Mouse (Mus musculus) activated CD4-positive, CD25-positive, alpha-beta regulatory T cell, adult 4 months (primary cell): ENCODE measurements around the gene Slc22a22. TPM values are rescaled to one million over a fixed set of nuclear protein-coding genes. Genes with fewer than 3 reads are reported as not detected.
A peak's percentile ranks its signal among the peaks of the same experiment; 100 is the strongest.

ENCODE experiments used
- ATAC-seq: one replicate; pipeline ENCODE4 v1.8.0; 2017
- polyA plus RNA-seq, 2 experiments: library from polyadenylated mRNA; unstranded; fragments of 100-300 nt; shearing (Covaris generic); gene quantifications; one replicate each; pipeline ENCODE4 v1.2.1; 2017

Slc22a22 gene
- polyA plus RNA-seq = not detected

DNA sequence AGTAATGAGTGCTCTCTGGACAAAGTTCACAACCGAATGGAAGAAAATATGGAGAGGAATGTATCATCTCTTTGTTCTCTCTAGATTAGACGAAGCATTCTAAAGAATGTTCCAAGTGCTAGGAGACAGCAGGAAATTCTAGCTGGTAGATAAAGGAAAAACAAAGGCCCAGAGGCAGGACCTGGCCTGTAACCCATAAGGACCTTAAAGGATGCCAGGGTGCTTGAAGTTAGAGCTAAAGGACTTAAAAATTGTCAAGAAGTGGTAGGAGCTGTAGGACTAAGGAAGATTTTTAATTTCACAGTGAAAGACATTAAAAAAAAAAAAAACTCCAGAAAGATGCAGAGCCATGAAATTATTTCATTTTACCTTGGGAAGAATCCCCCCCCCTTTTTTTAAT is at the start of gene Slc22a22:
Gene Slc22a22 (minus strand): TSS at position 101 of the 400 bp plus-strand sequence.
- no peak for ATAC-seq

DNA sequence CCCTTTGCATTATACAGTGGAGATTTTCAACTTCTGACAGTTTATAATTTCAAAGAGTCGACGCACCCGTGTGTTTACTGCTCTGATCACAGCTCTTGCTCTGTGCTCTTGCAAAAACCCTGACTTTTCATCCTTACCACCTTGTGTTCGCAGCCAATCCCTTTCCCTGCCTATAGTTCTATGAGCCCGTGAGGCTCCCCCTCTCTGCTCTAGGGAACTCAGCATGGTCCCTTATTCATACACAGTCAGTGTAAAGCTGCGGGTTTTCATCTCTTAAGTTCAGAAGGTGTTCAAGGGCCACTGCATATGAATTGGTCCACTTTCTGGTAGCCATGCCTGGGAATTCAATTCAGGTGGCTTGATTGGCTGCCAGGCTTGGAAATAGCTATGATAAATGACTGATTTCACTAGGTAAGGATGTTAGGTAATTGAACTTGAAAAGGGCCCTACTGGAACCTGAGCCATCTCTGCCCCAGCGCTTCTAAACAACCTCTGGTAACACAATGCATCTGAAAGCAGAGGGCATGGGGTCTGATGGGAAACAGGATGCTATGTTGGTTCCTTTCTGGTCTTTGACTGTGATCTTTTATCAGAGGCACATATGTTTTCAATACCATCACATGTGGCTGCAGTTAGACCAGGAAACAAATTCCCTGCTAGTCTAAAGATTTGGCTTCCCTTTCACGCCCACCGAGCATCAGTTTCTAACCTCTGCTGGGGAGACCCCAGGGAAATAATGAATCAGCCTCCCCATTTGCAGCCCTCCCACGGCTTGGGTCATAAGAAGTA is 46.3 kb upstream of the Slc22a22 start:
- ATAC-seq = no peak

DNA sequence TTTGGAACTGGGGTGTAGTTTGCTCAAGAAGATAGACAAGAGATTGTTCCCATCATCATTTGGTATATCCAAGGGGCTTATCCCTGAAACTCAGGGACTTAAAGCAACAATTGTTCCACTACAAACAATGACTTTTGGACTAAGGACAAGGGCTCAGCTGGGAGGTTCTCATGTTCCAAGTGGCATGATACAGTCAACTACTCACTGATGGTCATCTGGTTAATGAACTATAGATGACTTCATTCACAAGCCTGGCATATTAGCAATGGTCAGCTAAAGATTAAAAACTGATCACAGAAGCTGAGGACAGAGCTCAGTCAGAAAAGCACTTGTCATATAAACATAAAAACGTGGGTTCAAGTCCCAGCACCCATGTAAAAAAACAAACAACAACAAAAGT is 44.7 kb upstream of the Slc22a22 start:
- ATAC-seq = no peak

DNA sequence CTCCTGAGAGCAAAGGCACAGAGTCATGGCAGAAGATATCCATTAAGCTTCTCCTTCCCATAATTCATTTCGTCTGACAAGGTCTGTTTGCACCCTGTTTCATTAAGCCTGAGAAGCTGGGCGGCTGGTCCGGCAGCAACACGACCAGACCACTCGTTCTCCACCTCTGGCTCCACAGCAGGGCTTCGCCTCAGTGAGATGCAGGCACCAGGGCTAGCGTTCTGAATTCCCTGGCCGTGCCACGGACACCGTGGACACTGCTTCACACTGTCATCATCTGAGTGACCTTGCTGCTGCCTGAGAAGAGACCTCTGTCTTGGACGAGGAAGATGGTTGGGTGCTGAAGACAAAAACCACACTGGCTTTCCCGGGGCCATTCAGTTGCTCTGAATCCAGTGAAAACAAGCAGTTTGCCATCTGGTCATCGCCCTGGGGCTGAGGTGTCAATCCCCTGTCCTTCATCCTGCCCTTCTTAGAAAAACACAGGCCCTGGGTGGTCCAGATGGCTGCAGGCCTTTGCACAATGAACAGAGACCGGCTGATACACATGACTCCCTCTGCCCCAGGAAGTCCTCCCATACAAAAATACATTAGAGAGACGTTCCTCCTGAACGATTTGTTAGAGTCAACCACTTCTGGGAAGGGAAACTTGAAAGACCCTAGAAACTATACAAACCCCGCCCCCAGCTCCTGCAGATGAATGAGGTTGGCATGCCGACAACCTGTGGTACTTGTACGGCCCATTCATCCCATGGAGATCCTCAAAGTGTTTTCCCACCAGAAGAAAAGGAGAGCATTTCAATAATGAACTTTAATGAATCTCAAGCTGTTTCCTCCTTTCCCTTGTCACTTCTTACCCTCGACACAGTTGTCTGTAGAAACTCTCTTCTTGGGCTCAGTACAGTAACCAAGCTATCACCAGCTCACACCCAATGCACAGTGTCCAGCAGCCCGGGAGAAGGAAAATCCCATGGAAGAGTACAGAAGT is 32.1 kb upstream of the Slc22a22 start:
- no peak for ATAC-seq

DNA sequence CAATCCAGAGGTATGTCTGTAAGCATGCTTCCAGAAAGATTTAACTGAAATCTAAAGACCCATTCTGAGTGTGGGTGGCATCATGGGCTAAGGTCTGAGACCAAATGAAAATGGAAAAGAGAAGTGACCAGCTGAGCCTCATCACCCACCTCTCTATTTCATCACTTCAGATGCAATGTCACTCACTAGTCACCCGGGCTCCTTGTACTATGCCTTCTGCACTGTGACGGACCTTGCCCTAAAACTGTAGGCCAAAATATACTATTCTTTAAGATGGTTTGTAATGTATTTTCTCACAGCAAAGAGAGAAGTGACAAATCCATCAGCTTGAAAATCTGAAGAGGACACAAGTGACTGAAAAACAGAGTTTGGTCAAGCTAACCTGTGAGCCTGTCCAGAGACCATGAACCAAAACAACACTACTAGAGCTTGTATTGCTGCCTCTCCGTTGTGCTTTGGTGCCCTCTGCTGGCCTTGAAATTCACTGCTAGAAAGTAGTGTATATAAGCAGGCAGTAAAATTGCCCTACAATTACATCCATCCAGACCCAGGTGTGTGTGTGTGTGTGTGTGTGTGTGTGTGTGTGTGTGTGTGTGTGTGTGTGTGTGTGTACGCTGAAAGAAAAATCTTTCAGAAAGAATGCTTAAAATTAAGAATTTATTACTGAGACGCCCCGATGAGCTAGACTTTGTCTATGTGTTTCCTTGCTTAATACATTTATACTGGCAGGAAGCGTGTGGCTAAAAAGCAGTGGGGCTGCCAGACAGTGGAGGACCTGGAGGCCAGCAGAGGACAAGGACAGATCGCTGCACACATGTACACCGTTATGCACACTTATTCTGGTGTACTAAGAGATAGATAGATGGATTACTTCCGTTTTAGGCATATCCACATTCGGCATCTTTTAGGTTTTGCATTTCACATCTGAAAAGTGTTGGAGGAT is 31.1 kb upstream of the Slc22a22 start:
- ATAC-seq = peak; percentile 40

DNA sequence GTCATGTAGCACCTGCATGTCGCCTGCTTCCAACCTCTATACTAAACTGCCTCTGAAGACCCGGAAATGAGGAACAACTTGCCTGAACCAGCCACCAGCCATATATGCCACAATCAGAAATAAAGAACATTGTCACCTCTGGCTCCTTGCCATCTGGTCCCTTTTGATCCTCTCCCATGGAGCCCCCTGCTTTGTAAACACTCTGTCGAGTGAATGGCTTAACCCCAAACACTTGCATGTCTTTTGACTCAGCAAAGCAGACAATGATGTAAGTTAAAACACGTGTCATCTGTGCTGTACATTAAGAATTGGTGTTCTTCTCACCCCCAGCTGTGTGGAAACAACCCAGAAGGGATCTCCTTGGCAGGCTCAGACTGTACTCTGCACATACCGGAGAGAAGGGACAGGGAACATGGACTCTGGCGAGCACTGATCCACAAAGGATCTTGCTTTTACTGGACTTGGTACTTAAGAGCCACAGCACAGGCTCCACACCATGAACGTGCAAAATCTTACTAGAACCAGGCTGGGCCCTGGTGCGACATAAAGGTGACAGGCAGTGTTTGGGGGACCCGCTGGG is 26.8 kb upstream of the Slc22a22 start:
- ATAC-seq = no peak

DNA sequence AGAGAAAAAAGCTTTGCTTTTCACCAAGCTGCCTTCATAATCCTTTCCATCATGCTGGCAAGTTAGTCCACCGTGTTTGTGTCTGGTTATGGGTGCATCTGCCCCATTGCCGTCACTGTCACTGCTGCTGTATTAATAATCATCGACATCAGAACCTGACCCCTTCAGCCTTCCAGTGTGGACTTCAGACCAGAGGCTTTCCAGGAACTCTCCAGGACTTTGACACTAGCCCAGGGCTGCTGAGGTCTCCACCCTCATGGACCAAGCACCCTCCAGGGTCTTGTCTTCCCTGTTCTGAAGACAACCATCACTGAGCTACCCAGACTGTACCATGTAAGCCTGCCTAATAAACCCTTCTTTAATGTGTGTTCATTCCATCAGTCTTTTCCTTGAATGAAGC is 26.2 kb upstream of the Slc22a22 start:
- no peak for ATAC-seq

DNA sequence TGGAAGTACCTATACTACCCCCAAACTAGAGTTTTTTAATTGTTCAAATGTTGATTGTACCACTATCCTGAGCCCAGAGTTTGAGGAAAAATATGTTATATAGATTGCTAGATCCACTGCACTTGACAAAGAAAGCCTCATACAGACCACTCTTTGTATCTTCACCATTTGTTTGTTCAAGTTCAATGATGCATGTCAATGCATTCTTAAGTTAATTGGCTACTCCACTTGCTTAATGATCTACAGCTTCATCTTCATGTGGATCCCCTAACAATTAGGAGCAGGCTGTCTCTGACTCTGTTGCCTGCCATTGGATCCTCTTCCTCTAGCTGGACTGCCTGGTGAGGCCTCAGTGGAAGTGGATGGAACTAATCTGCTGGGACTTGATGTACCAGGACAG is 24.1 kb upstream of the Slc22a22 start:
- no peak for ATAC-seq

DNA sequence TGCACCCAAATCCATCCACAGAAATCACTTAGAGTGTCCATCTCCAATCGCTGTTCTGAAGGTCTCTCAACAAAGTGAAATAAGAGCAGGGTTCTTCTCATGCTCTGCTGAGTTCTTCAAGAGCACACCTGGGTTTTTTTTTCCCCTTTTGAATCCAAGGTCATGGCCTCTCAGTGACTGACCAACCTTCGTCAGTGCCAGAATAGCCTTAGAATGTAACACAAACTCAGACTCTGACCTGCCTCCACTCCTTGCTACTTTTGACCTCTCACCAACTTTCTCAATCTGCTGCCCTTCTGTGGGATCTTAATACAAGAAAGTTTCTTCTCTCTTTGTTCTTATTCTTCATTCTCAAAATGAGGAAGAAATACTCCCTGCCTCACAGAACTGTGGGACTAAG is 18.7 kb upstream of the Slc22a22 start:
- no peak for ATAC-seq

DNA sequence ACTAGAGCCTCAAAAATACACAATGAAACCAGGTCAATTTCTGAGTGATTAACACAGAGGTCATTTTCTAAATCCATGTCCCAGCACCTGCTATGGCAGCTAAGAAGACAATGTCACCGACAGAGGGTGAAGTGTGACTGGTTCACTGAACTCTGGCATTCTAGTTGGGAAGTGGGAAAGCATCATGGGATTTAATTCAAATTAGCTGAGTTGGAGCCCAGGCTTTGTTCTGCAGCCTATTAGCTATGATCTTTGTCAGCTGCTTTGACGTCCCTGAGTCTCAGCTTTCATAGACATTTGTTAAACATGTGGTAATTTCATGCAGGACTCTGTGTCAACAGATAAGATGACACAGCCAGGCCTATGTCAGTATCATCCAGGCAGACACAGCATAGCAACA is 5.1 kb upstream of the Slc22a22 start:
- no peak for ATAC-seq

DNA sequence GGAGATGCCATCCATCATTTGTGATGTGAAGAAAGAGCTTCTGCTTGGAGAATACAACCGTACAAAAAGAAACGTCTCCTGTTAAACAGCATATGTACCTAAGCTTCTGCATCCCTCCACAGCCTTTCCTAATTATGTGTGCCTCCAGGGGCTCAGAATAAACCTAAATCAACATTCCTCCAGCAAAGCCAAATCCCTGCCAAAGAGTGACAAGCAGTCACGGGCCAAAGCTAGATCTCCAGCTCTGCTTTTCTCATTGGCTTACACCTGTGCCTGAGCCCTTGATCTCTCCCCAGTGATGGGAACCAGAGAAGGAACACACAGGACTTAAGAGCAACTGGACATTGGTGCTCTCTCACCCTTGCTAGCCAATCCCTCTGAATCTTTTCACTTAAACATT is 5.8 kb downstream of the Slc22a22 start:
- ATAC-seq = no peak

DNA sequence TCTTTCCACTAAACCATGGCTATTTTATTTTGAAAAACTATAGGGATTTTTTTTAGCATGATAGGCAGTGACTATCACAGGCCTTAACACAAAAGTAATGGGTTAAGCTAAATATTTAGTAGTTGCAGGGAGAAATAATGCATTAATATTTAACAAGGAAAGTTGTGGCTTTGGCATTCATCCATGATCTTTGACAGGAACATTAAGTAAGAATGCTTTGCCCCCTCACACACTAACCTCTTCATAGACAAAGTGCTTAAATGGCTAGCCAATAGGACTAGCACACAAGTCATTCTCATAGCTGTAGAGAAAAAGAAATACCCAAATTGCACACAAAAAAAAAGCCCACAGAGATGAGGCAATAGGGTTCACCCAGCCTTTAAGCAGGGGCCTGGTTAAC is 11.4 kb downstream of the Slc22a22 start:
- no peak for ATAC-seq

DNA sequence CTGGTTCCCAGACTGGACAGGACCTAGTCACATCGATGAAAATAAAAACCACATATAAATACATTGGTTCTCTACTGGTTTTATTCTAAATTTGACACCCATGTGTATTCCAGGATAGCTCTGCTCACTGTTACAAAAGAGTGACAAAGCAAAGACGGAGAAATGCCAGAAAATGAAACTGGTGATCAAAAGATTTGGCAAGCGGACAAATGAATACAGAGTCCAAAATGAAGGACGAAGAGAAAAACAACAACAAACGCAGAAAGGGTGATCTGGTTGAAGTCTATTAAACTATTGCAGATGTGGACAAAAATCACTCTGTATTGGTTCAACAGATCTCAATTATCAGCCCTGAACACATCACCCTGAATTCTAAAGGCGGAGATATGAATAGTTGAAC is 12.4 kb downstream of the Slc22a22 start:
- ATAC-seq = no peak

DNA sequence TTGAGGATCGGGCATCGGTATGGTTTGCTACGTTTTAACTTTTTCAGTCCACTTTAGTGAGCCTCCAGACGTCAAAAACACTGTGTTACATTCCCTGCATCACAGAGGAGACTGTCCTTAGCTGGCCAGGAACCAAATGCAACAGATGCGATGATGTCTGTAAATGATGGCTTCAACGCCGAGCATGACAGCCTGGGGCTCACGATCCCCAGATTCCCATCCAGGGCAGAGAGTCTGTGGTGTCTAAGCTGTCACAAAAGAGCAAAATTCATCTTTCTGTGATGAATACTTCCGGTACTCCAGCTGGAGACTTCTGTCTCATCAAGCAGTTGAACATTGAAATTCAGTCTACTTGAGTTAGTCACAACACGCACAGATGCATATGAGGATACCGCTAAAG is 13.4 kb downstream of the Slc22a22 start:
- no peak for ATAC-seq

DNA sequence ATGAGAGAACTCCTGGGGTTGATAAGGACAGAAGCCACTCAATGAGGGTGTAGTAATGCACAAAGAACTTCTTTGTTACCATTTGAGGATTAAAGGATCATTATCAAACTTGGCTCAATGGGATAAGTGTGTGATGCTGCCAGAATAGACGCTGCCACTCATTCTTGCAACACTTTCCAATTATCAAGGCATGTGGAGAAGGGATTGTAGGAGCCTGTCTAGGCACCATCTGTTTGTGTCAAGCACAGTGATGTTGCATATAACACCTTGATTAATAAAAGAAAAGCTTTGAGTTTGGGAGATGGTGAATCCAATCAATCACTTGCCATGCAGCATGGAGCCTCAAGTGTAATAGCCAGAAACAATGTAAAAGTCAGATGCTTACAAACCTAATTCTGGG is 16.1 kb downstream of the Slc22a22 start:
- ATAC-seq = no peak

DNA sequence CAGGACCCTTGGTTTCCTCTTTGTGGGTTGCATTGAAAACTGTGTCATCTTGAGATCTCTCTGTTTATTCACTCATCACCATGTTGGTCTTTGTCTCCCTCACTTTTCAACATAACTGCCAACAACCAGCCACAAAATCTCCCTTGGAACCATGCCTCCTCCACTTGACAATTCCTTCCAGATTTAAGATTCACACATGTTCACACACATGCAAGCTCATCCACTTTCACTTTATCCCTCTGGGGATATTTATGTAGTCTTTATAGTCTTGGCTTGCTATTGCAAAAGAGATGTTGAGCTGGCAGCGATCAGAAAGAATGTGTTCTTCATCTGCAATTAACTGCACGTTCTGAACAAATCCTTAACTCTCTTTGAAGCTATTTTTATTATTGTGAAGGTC is 20.1 kb downstream of the Slc22a22 start:
- ATAC-seq = no peak

DNA sequence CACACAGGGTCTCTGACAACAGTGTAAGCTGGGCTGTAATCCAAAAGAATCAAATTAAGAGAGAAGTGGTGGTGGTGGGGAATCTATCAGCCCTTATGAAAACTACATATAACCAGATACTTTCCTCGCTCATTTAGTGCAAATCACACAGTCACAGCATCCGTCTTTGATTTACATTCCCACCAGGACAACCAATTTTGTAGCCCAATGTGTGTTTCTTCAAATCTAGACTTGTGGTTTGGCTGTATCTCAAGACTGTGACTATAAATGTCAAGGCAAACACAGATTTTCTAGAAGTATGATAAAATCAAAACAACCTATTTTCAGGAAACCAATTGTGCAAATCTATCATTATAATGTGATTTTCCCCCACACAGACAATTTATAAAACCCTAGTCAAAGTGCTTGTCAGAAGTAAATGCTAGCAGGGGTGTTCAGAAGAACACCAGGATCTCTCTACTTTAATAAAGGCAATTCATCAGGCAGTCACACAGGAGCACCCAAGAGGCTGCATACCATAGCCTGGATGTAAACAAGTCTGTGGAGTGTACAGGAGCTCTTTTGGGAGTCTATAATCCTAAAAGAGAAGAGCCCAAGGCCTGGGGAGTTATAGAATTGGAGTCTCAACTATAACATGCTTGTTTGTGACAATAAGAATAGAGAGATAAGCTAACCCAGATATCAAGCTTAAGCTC is 42.6 kb downstream of the Slc22a22 start:
- no peak for ATAC-seq

DNA sequence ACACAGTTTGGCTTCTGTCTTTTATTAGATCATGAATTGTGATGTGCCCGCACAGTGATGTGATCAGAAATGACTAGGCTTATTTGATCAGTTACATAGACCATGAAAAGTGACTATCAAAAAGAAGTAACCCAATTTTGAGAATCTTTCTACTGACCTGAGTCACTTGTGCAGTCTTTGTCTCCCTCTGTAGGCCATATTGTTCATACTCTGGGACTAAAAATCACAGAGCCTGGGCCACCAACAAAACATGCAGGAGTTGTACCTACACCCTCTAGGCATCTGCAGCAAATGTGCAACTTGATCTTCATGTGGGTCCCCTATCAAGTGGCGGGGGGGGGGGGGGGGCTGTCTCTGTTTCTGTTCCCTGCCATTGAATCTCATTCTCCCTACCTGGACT is 68.9 kb downstream of the Slc22a22 start:
- ATAC-seq = no peak

DNA sequence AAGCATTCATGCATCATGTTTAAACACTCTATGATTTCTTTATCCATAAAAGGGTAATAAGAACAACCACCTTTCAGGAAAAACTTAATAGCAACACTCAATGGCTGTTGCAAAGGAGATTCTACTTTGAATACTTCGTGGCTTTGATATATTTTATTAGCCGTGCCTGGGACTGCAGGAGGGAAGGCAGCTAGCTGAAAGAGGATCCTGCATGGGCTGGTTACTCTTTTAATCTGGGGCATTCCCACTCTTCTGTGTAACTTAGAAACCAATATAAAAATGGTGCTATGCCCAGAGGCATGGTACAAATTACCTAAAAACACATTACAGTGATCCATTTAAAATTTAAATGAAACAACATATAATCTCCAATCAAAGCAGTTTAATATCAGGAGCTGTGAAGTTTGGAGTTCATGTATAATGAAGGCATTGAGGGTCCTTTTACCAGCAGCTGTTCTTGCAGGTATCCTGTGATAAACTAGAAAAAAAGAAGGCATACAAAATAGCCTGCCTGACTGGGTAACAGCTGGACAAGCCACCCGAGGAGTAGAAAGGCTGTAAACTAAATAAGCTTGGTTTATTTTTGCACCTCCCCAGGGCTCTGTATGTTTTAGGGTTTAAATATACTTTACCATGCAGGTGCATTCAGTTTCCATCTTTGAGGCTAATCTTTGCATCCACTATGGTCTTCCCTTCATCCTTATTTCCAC is 78.8 kb downstream of the Slc22a22 start:
- ATAC-seq = no peak

DNA sequence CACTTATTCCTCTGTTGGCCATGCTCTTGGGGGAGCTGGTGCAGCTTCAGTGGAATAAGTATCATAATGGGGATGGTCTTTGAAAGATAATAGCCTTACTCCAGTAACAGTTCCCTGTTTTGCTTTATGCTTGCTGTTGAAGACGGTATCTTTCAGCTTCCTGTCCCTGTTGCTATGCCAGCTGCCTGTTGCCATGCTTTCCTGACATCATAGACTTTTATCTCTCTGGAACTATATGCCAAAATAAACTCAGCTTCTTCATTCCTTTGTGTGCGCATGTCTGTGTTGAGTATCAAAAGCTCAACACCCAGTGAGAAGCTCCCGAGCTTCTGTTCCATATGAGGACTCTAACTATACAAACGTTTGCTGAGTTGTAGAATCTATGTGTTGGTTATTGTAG is 83.4 kb downstream of the Slc22a22 start:
- no peak for ATAC-seq

DNA sequence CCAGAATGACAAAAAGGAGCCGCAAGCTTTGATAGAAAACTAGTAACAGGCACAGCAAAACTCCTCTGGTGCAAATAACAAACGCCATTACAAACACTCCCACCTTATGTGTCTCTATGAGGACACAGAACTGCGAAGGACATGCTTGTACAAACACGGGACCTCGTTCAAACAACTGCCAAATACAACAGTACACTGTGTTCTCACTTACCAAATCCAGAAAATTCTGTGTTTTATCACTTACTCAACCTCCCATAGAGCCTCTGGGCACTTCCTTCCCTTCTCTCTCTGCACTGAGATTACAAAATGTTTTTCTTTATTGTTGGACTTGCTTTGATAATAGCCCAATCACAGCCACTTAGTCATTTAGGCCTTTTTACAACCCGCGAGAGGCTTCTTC is 97.0 kb downstream of the Slc22a22 start:
- no peak for ATAC-seq
